Mouse (Mus musculus): Measurements from ENCODE around the gene Hspa1a. TPM values are rescaled to one million over a fixed set of nuclear protein-coding genes. Genes with fewer than 3 reads are reported as not detected.

The Hspa1a gene
- polyA plus RNA-seq, 1 experiment from 2014 or later = 5.8 TPM

Other genes starting within 250 kb of the Hspa1a start
- 0.34 TPM in 1 of 2 replicates, not detected in the other for gene C4b, start 228.3 kb downstream of the Hspa1a start, polyA plus RNA-seq (2015; fragmentation: Nextera tagmentation; extraction: Ambion mirVana)
- gene Cyp21a1, start 167.6 kb downstream of the Hspa1a start, polyA plus RNA-seq (2015; fragmentation: Nextera tagmentation; extraction: Ambion mirVana) = not detected in 2 replicates
- gene Stk19, start 135.2 kb downstream of the Hspa1a start, polyA plus RNA-seq (2015; fragmentation: Nextera tagmentation; extraction: Ambion mirVana) = 25.4 and 29.4 TPM in 2 replicates
- 66.3 and 75.1 TPM in 2 replicates for gene Dxo, start 135.1 kb downstream of the Hspa1a start, polyA plus RNA-seq (2015; fragmentation: Nextera tagmentation; extraction: Ambion mirVana)
- gene Skiv2l, start 121.9 kb downstream of the Hspa1a start, polyA plus RNA-seq (2015; fragmentation: Nextera tagmentation; extraction: Ambion mirVana) = 52.2 and 55.6 TPM in 2 replicates
- gene Nelfe, start 121.8 kb downstream of the Hspa1a start, polyA plus RNA-seq (2015; fragmentation: Nextera tagmentation; extraction: Ambion mirVana) = 119 and 126 TPM in 2 replicates
- gene Cfb, start 109.6 kb downstream of the Hspa1a start, polyA plus RNA-seq (2015; fragmentation: Nextera tagmentation; extraction: Ambion mirVana) = 1.6 and 5.7 TPM in 2 replicates
- gene Zbtb12, start 92.7 kb downstream of the Hspa1a start, polyA plus RNA-seq (2015; fragmentation: Nextera tagmentation; extraction: Ambion mirVana) = 5.5 and 7.1 TPM in 2 replicates
- gene Gm20547, start 90.1 kb downstream of the Hspa1a start, polyA plus RNA-seq (2015; fragmentation: Nextera tagmentation; extraction: Ambion mirVana) = not detected in 2 replicates
- gene C2, start 73.9 kb downstream of the Hspa1a start, polyA plus RNA-seq (2015; fragmentation: Nextera tagmentation; extraction: Ambion mirVana) = 2.7 and 3.2 TPM in 2 replicates
- 98.5 and 100 TPM in 2 replicates for gene Ehmt2, start 73.7 kb downstream of the Hspa1a start, polyA plus RNA-seq (2015; fragmentation: Nextera tagmentation; extraction: Ambion mirVana)
- 0.24 and 0.83 TPM in 2 replicates for gene Slc44a4, start 57.7 kb downstream of the Hspa1a start, polyA plus RNA-seq (2015; fragmentation: Nextera tagmentation; extraction: Ambion mirVana)
- gene Neu1, start 40.9 kb downstream of the Hspa1a start, polyA plus RNA-seq (2015; fragmentation: Nextera tagmentation; extraction: Ambion mirVana) = 18.8 and 20.3 TPM in 2 replicates
- gene Hspa1b, start 12.9 kb downstream of the Hspa1a start, polyA plus RNA-seq (2015; fragmentation: Nextera tagmentation; extraction: Ambion mirVana) = 0.53 and 0.87 TPM in 2 replicates
- gene Gm20481, start 2.2 kb downstream of the Hspa1a start, polyA plus RNA-seq (2015; fragmentation: Nextera tagmentation; extraction: Ambion mirVana) = not detected in 2 replicates
- gene Hspa1l, start 547 bp upstream of the Hspa1a start, polyA plus RNA-seq (2015; fragmentation: Nextera tagmentation; extraction: Ambion mirVana) = 0.77 and 0.85 TPM in 2 replicates
- 190 and 227 TPM in 2 replicates for gene Lsm2, start 9.7 kb upstream of the Hspa1a start, polyA plus RNA-seq (2015; fragmentation: Nextera tagmentation; extraction: Ambion mirVana)
- gene Vars, start 28.8 kb upstream of the Hspa1a start, polyA plus RNA-seq (2015; fragmentation: Nextera tagmentation; extraction: Ambion mirVana) = 102 and 112 TPM in 2 replicates
- gene Vwa7, start 44.4 kb upstream of the Hspa1a start, polyA plus RNA-seq (2015; fragmentation: Nextera tagmentation; extraction: Ambion mirVana) = 0.33 and 0.38 TPM in 2 replicates
- 14.2 and 19.5 TPM in 2 replicates for gene Sapcd1, start 55.9 kb upstream of the Hspa1a start, polyA plus RNA-seq (2015; fragmentation: Nextera tagmentation; extraction: Ambion mirVana)
- 3.5 and 3.6 TPM in 2 replicates for gene Msh5, start 74.6 kb upstream of the Hspa1a start, polyA plus RNA-seq (2015; fragmentation: Nextera tagmentation; extraction: Ambion mirVana)
- gene Clic1, start 77.8 kb upstream of the Hspa1a start, polyA plus RNA-seq (2015; fragmentation: Nextera tagmentation; extraction: Ambion mirVana) = 243 and 254 TPM in 2 replicates
- 358 and 374 TPM in 2 replicates for gene Ddah2, start 86.9 kb upstream of the Hspa1a start, polyA plus RNA-seq (2015; fragmentation: Nextera tagmentation; extraction: Ambion mirVana)
- gene Ly6g6c, start 93.2 kb upstream of the Hspa1a start, polyA plus RNA-seq (2015; fragmentation: Nextera tagmentation; extraction: Ambion mirVana) = 0.87 and 1.0 TPM in 2 replicates
- gene Mpig6b, start 94.0 kb upstream of the Hspa1a start, polyA plus RNA-seq (2015; fragmentation: Nextera tagmentation; extraction: Ambion mirVana) = 0.77 and 0.89 TPM in 2 replicates
- 4.3 and 4.9 TPM in 2 replicates for gene Ly6g6e, start 104.7 kb upstream of the Hspa1a start, polyA plus RNA-seq (2015; fragmentation: Nextera tagmentation; extraction: Ambion mirVana)
- gene Ly6g6d, start 105.9 kb upstream of the Hspa1a start, polyA plus RNA-seq (2015; fragmentation: Nextera tagmentation; extraction: Ambion mirVana) = 0.77 and 1.3 TPM in 2 replicates
- gene Ly6g6f, start 113.5 kb upstream of the Hspa1a start, polyA plus RNA-seq (2015; fragmentation: Nextera tagmentation; extraction: Ambion mirVana) = 0.18 and 0.23 TPM in 2 replicates
- 89.6 and 90.1 TPM in 2 replicates for gene Abhd16a, start 117.1 kb upstream of the Hspa1a start, polyA plus RNA-seq (2015; fragmentation: Nextera tagmentation; extraction: Ambion mirVana)
- gene Ly6g5c, start 136.1 kb upstream of the Hspa1a start, polyA plus RNA-seq (2015; fragmentation: Nextera tagmentation; extraction: Ambion mirVana) = not detected in 2 replicates
- gene Ly6g5b, start 143.3 kb upstream of the Hspa1a start, polyA plus RNA-seq (2015; fragmentation: Nextera tagmentation; extraction: Ambion mirVana) = 1.1 and 1.6 TPM in 2 replicates
- 21.1 and 24.1 TPM in 2 replicates for gene Gpank1, start 149.3 kb upstream of the Hspa1a start, polyA plus RNA-seq (2015; fragmentation: Nextera tagmentation; extraction: Ambion mirVana)
- gene Csnk2b, start 149.9 kb upstream of the Hspa1a start, polyA plus RNA-seq (2015; fragmentation: Nextera tagmentation; extraction: Ambion mirVana) = 278 and 298 TPM in 2 replicates
- gene D17H6S53E, start 154.2 kb upstream of the Hspa1a start, polyA plus RNA-seq (2015; fragmentation: Nextera tagmentation; extraction: Ambion mirVana) = 10.9 and 12.3 TPM in 2 replicates
- gene Apom, start 159.9 kb upstream of the Hspa1a start, polyA plus RNA-seq (2015; fragmentation: Nextera tagmentation; extraction: Ambion mirVana) = 0.28 and 8.7 TPM in 2 replicates
- gene Bag6, start 163.0 kb upstream of the Hspa1a start, polyA plus RNA-seq (2015; fragmentation: Nextera tagmentation; extraction: Ambion mirVana) = 65.1 and 67.8 TPM in 2 replicates
- gene Prrc2a, start 192.7 kb upstream of the Hspa1a start, polyA plus RNA-seq (2015; fragmentation: Nextera tagmentation; extraction: Ambion mirVana) = 193 and 244 TPM in 2 replicates
- 8.1 and 9.8 TPM in 2 replicates for gene Aif1, start 203.9 kb upstream of the Hspa1a start, polyA plus RNA-seq (2015; fragmentation: Nextera tagmentation; extraction: Ambion mirVana)
- gene Lst1, start 216.3 kb upstream of the Hspa1a start, polyA plus RNA-seq (2015; fragmentation: Nextera tagmentation; extraction: Ambion mirVana) = 13.1 and 16.1 TPM in 2 replicates
- 1.8 and 2.1 TPM in 2 replicates for gene Ltb, start 222.3 kb upstream of the Hspa1a start, polyA plus RNA-seq (2015; fragmentation: Nextera tagmentation; extraction: Ambion mirVana)
- 0.37 TPM in 1 of 2 replicates, not detected in the other for gene Tnf, start 229.9 kb upstream of the Hspa1a start, polyA plus RNA-seq (2015; fragmentation: Nextera tagmentation; extraction: Ambion mirVana)
- 0.24 TPM in 1 of 2 replicates, not detected in the other for gene Lta, start 233.2 kb upstream of the Hspa1a start, polyA plus RNA-seq (2015; fragmentation: Nextera tagmentation; extraction: Ambion mirVana)
- gene Gm16181, start 248.7 kb upstream of the Hspa1a start, polyA plus RNA-seq (2015; fragmentation: Nextera tagmentation; extraction: Ambion mirVana) = not detected in 2 replicates